7 mouse cellular contexts compared by ENCODE assay signal in the genomic region with DNA sequence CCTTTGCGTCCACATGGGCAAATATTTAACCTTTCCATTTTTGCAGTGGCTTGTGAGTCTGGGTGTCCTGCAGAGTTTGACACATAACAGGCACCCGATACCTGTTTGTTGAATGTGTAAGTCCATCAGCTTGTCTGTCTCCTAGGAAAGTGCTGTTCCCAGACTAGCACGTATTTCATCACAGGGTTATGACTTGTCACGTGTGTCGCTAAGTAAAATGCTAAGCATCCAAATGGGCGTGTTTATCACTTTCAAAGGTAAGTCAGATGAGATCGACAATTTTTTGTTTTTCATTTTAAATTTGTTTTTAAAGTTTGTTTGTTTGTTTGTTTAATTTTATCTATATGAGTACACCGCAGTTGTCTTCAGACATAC. TPM values are rescaled to one million over a fixed set of nuclear protein-coding genes. Genes with fewer than 3 reads are reported as not detected.
A peak's percentile ranks its signal among the peaks of the same experiment; 100 is the strongest.
DNase-seq lines count a peak whose midpoint lies in the region; ATAC-seq and TF ChIP-seq lines count a peak whose summit lies in the region.

No protein-coding gene starts in this region.

- TF ChIP-seq EP300 in CH12.LX (IDR thresholded peaks at IDR 0.05; ENCODE audit: low read length) (no peak), ES-Bruce4 (IDR thresholded peaks at IDR 0.05; ENCODE audit: insufficient read depth, low read depth, low read length) (no peak)

- in situ Hi-C loops in CH12.LX (cut with MboI; ENCODE audit: low pct_ligation_motif_present, low pct_unique_long_range_greater_than_20kb, low sequenced_read_pairs), result no loop called here

- H3K4me1 ChIP-seq in CH12.LX (ENCODE audit: control insufficient read depth in 1 of 2, insufficient read depth in 2 of 2) (peaks cover 0 to 5% of the 10 kb centered on the region in 2 experiments; a peak in 1 of 4 replicates), ES-Bruce4 (ENCODE audit: control insufficient read depth, insufficient read depth, low read length) (no peaks in the 10 kb centered on the region)
- H3K4me1 ChIP-seq in forebrain, postnatal 0 days (ENCODE audit: insufficient read depth), result no peaks in the 10 kb centered on the region

- H3K27me3 ChIP-seq in CH12.LX (replicated peaks) (peaks cover 16% of the 10 kb centered on the region), ES-Bruce4 (ENCODE audit: control insufficient read depth, insufficient read depth, low read length, poor library complexity, severe bottlenecking) (no peaks in the 10 kb centered on the region)
- H3K27me3 ChIP-seq in forebrain, postnatal 0 days (ENCODE audit: insufficient read depth, low read length), result peaks cover 6% of the 10 kb centered on the region; the same call in 1 of the 2 replicates

- DNase-seq in CH12.LX (ENCODE audit: extremely low read depth), result no peak
- DNase-seq in forebrain, postnatal 0 days, result no peak
- DNase-seq in frontal cortex, postnatal 25 days (ENCODE audit: low spot score in 2 of 2), result no peak
- DNase-seq in embryo, embryonic 11 days, result no peak

- WGBS in forebrain, postnatal 0 days, result 24% methylated on average over 8 of the region's 8 CpGs
- 17% methylated on average over 8 of the region's 8 CpGs for WGBS in macrophage (ENCODE audit: missing documents)

- H3K4me3 ChIP-seq in CH12.LX (replicated peaks in 1 of 3; ENCODE audit: low read depth in 2 of 3, low read length in 2 of 3, poor library complexity in 1 of 3) (no peak overlapping the region), ES-Bruce4 (ENCODE audit: low read depth, low read length) (peak overlapping the region; percentile 20; the same call in 1 of the 2 replicates), macrophage (ENCODE audit: inconsistent target) (peak overlapping the region; percentile 48)
- peak overlapping the region; percentile 23; the same call in 1 of the 2 replicates for H3K4me3 ChIP-seq in forebrain, postnatal 0 days (ENCODE audit: low read depth, low read length)

- no peak for ATAC-seq in forebrain, postnatal 0 days
- no peak for ATAC-seq in cerebellum, adult (ENCODE audit: insufficient number of reproducible peaks, low FRiP score, low TSS enrichment)

- dilution Hi-C loops in CH12.LX (cut with MboI; ENCODE audit: extremely low pct_ligation_motif_present, extremely low pct_unique_long_range_greater_than_20kb, low sequenced_read_pairs), result no loop called here

- H3K4me2 ChIP-seq in CH12.LX (ENCODE audit: insufficient read depth, low read depth, poor library complexity, severe bottlenecking), result peak overlapping the region; percentile 24; the same call in 1 of the 2 replicates
- H3K4me2 ChIP-seq in forebrain, postnatal 0 days (ENCODE audit: low read depth), result peak overlapping the region; percentile 56

- no peaks in the 10 kb centered on the region for H3K79me2 ChIP-seq in CH12.LX (replicated peaks; ENCODE audit: control insufficient read depth, extremely low read depth, insufficient read depth, poor library complexity, severe bottlenecking)
- no peaks in the 10 kb centered on the region for H3K79me2 ChIP-seq in macrophage (ENCODE audit: inconsistent target)

- no peak overlapping the region for H3K27ac ChIP-seq in CH12.LX (ENCODE audit: insufficient read depth, low read depth)
- H3K27ac ChIP-seq in ES-Bruce4 (ENCODE audit: insufficient read depth, low read length), result no peak overlapping the region
- no peak overlapping the region for H3K27ac ChIP-seq in forebrain, postnatal 0 days (ENCODE audit: low read depth, low read length)
- H3K27ac ChIP-seq in macrophage, result no peak overlapping the region

- H3K9me3 ChIP-seq in CH12.LX (replicated peaks; ENCODE audit: low read length), result no peaks in the 10 kb centered on the region
- H3K9me3 ChIP-seq in ES-Bruce4 (replicated peaks; ENCODE audit: control insufficient read depth, insufficient read depth, low read length, poor library complexity, severe bottlenecking), result no peaks in the 10 kb centered on the region
- H3K9me3 ChIP-seq in forebrain, postnatal 0 days (ENCODE audit: low read length), result no peaks in the 10 kb centered on the region

- no peak for TF ChIP-seq CTCF in CH12.LX (conservative IDR thresholded peaks at IDR 0.05 in 1 of 2, IDR thresholded peaks at IDR 0.05 in 1 of 2; ENCODE audit: low read depth in 2 of 2, low read length in 2 of 2)
- TF ChIP-seq CTCF in ES-Bruce4 (IDR thresholded peaks at IDR 0.05; ENCODE audit: low read depth, low read length), result no peak
- TF ChIP-seq CTCF in forebrain, postnatal 0 days (IDR thresholded peaks at IDR 0.05; ENCODE audit: low read depth), result no peak

- H3K36me3 ChIP-seq in CH12.LX (replicated peaks in 1 of 2; ENCODE audit: control insufficient read depth in 1 of 2, insufficient read depth in 1 of 2, low read length in 1 of 2) (no peaks in the 10 kb centered on the region), ES-Bruce4 (ENCODE audit: control insufficient read depth, insufficient read depth, low read length, poor library complexity, severe bottlenecking) (no peaks in the 10 kb centered on the region), macrophage (ENCODE audit: inconsistent target) (no peaks in the 10 kb centered on the region)
- no peaks in the 10 kb centered on the region for H3K36me3 ChIP-seq in forebrain, postnatal 0 days (ENCODE audit: insufficient read depth)

- TF ChIP-seq RAD21 in CH12.LX (IDR thresholded peaks at IDR 0.05; ENCODE audit: low read depth, low read length), result no peak

- TF ChIP-seq POLR2A in CH12.LX (IDR thresholded peaks at IDR 0.05; ENCODE audit: low read depth, low read length) (no peak), ES-Bruce4 (IDR thresholded peaks at IDR 0.05; ENCODE audit: insufficient read depth, low read length) (no peak)

- H3K9ac ChIP-seq in CH12.LX (ENCODE audit: insufficient read depth, low read depth), result no peak overlapping the region
- no peak overlapping the region for H3K9ac ChIP-seq in ES-Bruce4 (ENCODE audit: low read depth, poor library complexity, severe bottlenecking)
- no peak overlapping the region for H3K9ac ChIP-seq in forebrain, postnatal 0 days

TF ChIP-seq in CH12.LX, 34 proteins besides CTCF, POLR2A, EP300 and RAD21:
- no peak for TF ChIP-seq USF2 (conservative IDR thresholded peaks at IDR 0.05; ENCODE audit: low read depth, low read length)
- 0 out of 2 replicates have a peak, but pooled peaks have one; percentile 28 for TF ChIP-seq MYC (IDR thresholded peaks at IDR 0.05; ENCODE audit: low read depth, low read length)
- peak; percentile 49 for TF ChIP-seq BHLHE40 (IDR thresholded peaks at IDR 0.05; ENCODE audit: low read depth, low read length)

RNA-seq across cellular contexts. Expression of a gene that starts 0.2 kb away (rescaled TPM):
- total RNA-seq in CH12.LX (2012; rRNA removed) (19.1 and 22.2 TPM in 2 replicates), CH12.LX (2014; rRNA removed) (28.2 and 30.1 TPM in 2 replicates)
- polyA plus RNA-seq in CH12.LX (2012; ENCODE audit: insufficient read length, low read depth) (23.9 and 28.6 TPM in 2 replicates), ES-Bruce4 (2011; ENCODE audit: insufficient read depth, insufficient read length, low read depth, missing spikeins) (61.1 and 62.1 TPM in 2 replicates), macrophage (2018) (10.4 to 13.9 TPM (median 11.0 TPM) in 3 replicates)
- 91.7 and 95.5 TPM in 2 replicates for total RNA-seq in forebrain, postnatal 0 days (2014; rRNA removed)
- 156 and 175 TPM in 2 replicates for polyA plus RNA-seq in forebrain, postnatal 0 days (2015; fragmentation: Nextera tagmentation; extraction: Ambion mirVana)
- total RNA-seq in macrophage (2018; cell fraction: chromatin; rRNA removed), result 1 to 10 TPM in 16 of 26 experiments, under 1 TPM in 8, not detected in 2; 0.37 to 9.9 (median 1.5) TPM
- 10 to 100 TPM in 10 of 26 experiments, 1 to 10 TPM in 16; 5.0 to 13.5 (median 8.2) TPM for total RNA-seq in macrophage (2018; cell fraction: cytosol; rRNA removed)
- 1 to 10 TPM; 1.7 to 8.4 (median 3.9) TPM for total RNA-seq in macrophage (2018; cell fraction: nucleus; rRNA removed)

RNA-seq across cellular contexts. Expression of a gene that starts 2.0 kb away (rescaled TPM):
- not detected in 2 replicates for total RNA-seq in CH12.LX (2012; rRNA removed)
- total RNA-seq in CH12.LX (2014; rRNA removed), result not detected in 2 replicates
- 0.04 TPM in 1 of 2 replicates, not detected in the other for polyA plus RNA-seq in CH12.LX (2012; ENCODE audit: insufficient read length, low read depth)
- polyA plus RNA-seq in ES-Bruce4 (2011; ENCODE audit: insufficient read depth, insufficient read length, low read depth, missing spikeins), result not detected in 2 replicates
- total RNA-seq in forebrain, postnatal 0 days (2014; rRNA removed), result not detected in 2 replicates
- not detected in 2 replicates for polyA plus RNA-seq in forebrain, postnatal 0 days (2015; fragmentation: Nextera tagmentation; extraction: Ambion mirVana)
- total RNA-seq in macrophage (2018; cell fraction: chromatin; rRNA removed), result not detected
- not detected for total RNA-seq in macrophage (2018; cell fraction: cytosol; rRNA removed)
- total RNA-seq in macrophage (2018; cell fraction: nucleus; rRNA removed), result not detected
- polyA plus RNA-seq in macrophage (2018), result not detected in 3 replicates

RNA-seq across cellular contexts. Expression of a gene that starts 42.5 kb away (rescaled TPM):
- total RNA-seq in CH12.LX (2012; rRNA removed) (not detected in 2 replicates), CH12.LX (2014; rRNA removed) (not detected in 2 replicates)
- polyA plus RNA-seq in CH12.LX (2012; ENCODE audit: insufficient read length, low read depth) (not detected in 2 replicates), ES-Bruce4 (2011; ENCODE audit: insufficient read depth, insufficient read length, low read depth, missing spikeins) (not detected in 2 replicates), macrophage (2018) (not detected in 3 replicates)
- 0.46 TPM in 1 of 2 replicates, not detected in the other for total RNA-seq in forebrain, postnatal 0 days (2014; rRNA removed)
- 0.36 and 0.90 TPM in 2 replicates for polyA plus RNA-seq in forebrain, postnatal 0 days (2015; fragmentation: Nextera tagmentation; extraction: Ambion mirVana)
- total RNA-seq in macrophage (2018; cell fraction: chromatin; rRNA removed), result not detected
- total RNA-seq in macrophage (2018; cell fraction: cytosol; rRNA removed), result not detected
- not detected for total RNA-seq in macrophage (2018; cell fraction: nucleus; rRNA removed)

RNA-seq across cellular contexts. Expression of a gene that starts 44.4 kb away (rescaled TPM):
- total RNA-seq in CH12.LX (2012; rRNA removed) (54.0 and 61.7 TPM in 2 replicates), CH12.LX (2014; rRNA removed) (84.1 and 90.0 TPM in 2 replicates)
- polyA plus RNA-seq in CH12.LX (2012; ENCODE audit: insufficient read length, low read depth) (33.9 and 42.5 TPM in 2 replicates), ES-Bruce4 (2011; ENCODE audit: insufficient read depth, insufficient read length, low read depth, missing spikeins) (1.0 and 1.2 TPM in 2 replicates), macrophage (2018) (not detected in 3 replicates)
- 0.62 and 1.1 TPM in 2 replicates for total RNA-seq in forebrain, postnatal 0 days (2014; rRNA removed)
- 0.30 and 1.1 TPM in 2 replicates for polyA plus RNA-seq in forebrain, postnatal 0 days (2015; fragmentation: Nextera tagmentation; extraction: Ambion mirVana)
- not detected for total RNA-seq in macrophage (2018; cell fraction: chromatin; rRNA removed)
- not detected for total RNA-seq in macrophage (2018; cell fraction: cytosol; rRNA removed)
- total RNA-seq in macrophage (2018; cell fraction: nucleus; rRNA removed), result not detected

Comparison
In these comparisons a context has a peak if more than half of its experiments do, and no peak if none do; other contexts are left out.
1. H3K4me3 ChIP-seq: peak in ES-Bruce4 (single experiment), forebrain, postnatal 0 days (single experiment) and macrophage (single experiment); none in CH12.LX (0 of 3).